Mouse (Mus musculus) thymus, adult 18-20 months (tissue): ENCODE measurements around the gene Gm44965.

Experiments
- DNase-seq, 2 experiments: peaks; one replicate each; pipeline ENCODE4 v3.0.0; 2022; ENCODE audit warnings: mixed read lengths in 2 of 2

Gm44965 gene

DNA sequence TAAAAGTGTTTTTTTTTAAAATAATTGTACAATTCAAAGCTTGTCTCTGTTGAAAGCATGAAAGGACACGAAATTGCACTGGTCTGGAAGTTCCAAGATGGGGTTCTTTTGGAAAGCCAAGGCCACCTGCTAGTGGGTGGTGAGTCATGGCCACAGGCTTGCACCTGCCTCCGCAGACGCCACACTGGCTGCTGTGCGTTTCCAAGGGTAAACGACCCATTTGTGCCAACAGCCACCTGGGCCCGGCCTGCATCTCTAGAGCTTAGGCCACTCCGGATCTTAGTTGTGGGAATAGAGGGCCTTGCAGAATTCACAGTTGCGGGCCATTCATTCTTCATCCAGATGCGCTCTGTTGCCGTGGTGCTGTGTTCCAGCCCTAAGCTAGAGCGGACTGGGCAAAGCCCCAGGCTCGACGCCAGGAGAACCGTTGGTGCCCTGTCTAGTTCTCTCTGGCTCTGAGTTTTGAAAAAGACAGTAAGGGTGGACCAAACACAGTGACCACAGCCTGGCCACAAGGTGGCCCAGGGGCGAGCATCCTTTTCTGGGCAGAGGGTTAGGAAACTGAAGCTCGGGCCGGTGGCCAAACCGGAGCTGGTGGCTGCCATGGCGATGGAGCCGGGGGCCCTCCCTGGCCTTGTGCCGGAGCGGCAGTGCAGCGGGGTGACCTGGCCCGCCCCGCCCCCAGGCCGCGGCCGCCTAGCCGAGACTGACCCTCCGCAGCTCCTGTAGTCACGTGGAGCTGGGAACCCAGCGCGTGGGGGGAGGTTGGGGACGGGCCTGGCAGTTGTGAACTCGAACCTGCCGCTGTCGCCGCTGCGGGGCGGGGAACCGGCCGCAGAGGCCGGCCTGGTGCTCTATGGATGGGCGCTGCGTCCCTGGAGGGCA lies at the start of gene Gm44965, which contains the start of gene Repin1:
Gm44965 (plus strand) TSS at position 784 of the 885 bp plus-strand sequence.
Repin1 (plus strand) TSS at position 726 of the 885 bp plus-strand sequence.
- DNase-seq, result peak; percentile 54 to 63

DNA sequence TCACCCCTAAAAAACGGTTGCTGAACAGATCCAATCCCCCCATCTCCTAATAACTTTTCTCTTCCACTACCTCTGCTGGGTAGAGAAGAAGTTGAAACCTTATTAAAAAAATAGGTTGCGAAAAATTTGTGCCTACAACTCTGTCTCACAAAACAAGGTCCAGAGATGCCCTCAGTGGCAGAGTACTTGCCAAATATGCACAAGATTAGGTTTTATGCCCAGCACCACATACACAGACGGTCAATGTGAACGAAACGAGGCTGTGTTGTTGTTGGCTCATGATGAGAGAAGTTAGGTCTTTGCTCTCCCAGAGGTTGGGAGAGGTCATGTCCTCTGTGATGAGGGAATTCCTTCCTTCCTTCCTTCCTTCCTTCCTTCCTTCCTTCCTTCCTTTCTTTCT lies 48.5 kb upstream of the Gm44965 start:
- DNase-seq, result no peak

DNA sequence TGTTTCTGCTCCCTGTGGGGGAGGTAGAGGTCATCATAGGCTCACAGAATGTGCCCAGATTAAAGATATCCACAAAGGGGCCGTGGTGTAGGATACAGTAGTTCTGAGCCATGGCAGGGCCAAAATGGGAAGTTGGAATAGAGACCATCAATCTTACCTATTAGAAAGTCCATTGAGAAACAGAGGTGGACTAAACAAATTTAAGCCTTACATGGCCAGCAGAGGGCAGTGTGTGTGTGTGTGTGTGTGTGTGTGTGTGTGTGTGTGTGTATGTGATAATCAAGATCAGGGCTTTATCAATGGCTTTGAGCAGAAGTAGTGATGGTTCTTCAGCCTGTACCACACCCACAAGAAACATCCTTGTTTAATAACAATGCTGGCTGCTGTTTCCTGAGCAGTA lies 47.5 kb upstream of the Gm44965 start:
- DNase-seq, result no peak

DNA sequence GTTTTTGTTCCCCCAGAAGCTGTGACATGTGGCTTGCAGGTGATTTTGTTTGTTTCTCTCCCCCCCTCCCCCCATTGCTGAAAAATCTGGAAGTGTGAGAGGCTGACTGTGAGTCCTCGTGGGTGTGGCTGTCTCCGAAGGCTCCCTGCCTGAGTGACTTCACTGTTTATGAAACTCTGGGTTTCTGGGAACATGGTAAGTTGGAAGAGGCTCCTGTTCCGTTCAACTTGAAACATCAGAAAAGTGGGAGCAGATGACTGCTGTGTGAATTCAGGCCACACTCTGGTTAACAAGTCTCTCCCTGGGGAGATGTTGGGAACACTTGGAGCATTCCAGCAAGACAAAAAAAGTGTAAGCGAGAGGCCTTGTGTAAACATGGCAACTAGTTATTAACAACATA lies 46.9 kb upstream of the Gm44965 start:
- no peak for DNase-seq

GRCm38 (mm10) chr6:48548314-48548713 lies 45.4 kb upstream of the Gm44965 start:
- DNase-seq, result no peak

GRCm38 (mm10) chr6:48552918-48553317 lies 40.8 kb upstream of the Gm44965 start:
- DNase-seq, result peak in 1 of 2 experiments; percentile 36

GRCm38 (mm10) chr6:48553819-48554218 lies 39.9 kb upstream of the Gm44965 start:
- DNase-seq, result no peak

- DNase-seq, result peak; percentile 83 to 90
Observed at GRCm38 (mm10) chr6:48554280-48555103, 39.2 kb upstream of the Gm44965 start, which contains the start of gene Lrrc61. TSS of gene Lrrc61 (plus strand) at chr6:48554796.

DNA sequence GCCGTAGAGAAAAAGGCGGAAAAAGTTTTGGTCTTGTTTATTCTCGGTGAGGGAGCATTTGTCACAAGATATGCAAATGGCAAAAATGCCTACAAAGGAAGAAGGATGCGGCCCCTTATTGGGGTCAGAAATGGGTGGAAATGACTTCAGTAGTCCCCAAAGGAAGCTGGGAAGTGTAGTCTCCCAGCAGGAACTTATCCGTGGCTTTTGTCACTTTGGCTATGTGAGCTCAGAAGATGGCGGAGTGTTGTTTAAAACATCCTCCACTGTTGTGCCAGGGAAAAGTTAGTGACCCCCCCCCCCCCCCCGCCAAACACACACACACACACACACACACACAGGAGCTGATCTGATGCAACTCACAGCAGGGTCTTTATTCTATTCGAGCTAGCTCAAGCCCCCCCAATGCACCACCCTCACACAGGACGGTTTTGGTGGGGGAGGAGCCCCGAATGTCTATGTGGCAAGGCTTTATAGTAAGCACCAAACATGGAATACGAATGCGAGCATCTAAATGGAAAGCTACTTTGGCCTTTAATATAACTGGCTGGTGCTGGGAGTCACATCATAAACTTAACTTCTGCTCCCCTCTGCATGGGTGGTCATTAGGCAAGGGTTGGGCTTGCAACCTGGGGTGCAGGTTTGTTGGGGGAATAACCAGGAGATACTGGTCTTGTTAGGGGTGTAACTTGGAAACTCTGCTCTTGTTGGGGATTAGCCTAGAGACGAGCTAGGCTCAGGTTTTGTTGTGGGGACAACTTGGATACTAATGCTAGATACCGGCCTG lies 38.4 kb upstream of the Gm44965 start:
- DNase-seq, result peak in 1 of 2 experiments; percentile 27

GRCm38 (mm10) chr6:48555956-48556355 lies 37.8 kb upstream of the Gm44965 start:
- DNase-seq, result no peak

GRCm38 (mm10) chr6:48565693-48566310 lies 27.9 kb upstream of the Gm44965 start:
- DNase-seq, result no peak

- DNase-seq, result no peak
Observed at GRCm38 (mm10) chr6:48566312-48566711, 27.4 kb upstream of the Gm44965 start.

GRCm38 (mm10) chr6:48568036-48568984 lies 25.4 kb upstream of the Gm44965 start:
- DNase-seq, result no peak

DNA sequence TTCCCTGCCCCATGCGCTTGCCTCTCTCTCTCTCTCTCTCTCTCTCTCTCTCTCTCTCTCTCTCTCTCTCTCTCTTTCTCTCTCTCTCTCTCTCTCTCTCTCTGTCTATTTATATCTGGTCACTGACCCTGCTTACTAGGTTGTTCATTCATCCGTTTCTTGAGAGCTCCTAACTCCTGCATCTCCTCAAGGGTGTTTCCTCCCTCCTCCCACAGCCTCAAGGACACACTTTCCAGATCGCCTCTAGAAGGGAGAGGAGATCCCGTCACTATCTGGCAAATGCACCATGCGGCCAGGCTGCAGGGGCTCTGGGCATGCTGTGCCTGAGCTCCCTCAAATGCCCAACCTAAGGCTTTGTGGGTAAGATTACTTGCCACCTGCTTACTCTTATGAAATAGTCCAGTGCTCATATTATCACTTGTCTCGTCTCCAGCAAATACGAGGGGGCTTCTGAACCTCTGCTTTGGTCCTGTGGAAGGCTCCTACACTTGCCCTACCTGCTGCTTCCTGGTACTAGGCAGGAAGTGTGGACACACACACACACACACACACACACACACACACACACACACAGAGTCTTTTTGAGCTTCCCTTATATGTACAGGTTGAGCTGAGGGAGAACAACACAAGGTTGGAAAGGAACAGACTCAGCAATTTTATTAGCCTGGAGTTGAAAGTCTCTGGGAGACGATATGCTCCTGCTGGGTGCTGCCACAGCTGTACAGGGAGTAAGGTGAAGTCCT lies 24.5 kb upstream of the Gm44965 start:
- no peak for DNase-seq

DNA sequence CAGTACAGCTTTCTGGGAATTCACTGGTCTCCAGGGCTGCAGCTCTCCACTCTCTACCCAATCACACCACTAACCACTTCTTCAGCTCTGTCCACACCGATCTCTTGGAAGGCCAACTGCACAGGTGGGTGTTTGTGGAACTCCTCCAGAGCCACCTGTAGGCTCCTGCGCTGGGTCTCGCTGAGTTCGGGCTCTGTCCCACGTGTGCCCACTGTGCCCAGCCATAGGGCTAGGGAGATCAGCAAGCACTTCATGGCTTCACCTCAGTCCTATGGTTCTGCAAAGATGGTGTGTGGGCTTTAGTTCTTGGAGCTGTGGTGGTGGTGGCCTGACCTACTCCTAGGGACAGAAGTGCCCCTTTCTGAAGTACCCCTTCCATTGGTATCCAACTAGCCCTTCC lies 21.7 kb upstream of the Gm44965 start:
- no peak for DNase-seq

DNA sequence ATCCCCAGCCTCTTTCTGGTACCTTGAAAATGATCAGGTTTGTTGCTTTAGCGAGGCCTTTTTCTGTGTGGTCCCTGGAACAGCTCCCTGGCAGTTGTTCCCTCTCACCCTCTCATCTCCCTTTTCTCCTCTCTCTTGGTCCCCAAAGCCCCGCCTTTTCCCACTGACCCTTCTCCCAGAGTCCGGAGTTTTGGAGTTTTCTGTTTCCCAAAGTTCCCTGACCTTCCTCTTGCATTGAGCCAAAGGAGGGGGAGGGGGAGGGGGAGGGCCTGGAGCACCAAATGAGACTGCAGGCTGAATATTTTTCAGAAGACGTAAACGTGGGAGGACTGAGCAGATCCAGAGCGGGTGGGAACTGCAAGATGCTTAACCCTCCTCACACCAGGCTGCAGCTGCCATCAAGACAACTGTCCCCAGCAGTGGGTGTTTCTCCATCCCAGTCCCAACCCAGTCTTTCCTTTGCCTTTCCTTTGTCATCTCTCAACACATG lies 21.1 kb upstream of the Gm44965 start, which contains the start of gene Rarres2:
Rarres2 (minus strand) TSS at position 218 of the 490 bp plus-strand sequence.
- DNase-seq, result no peak

GRCm38 (mm10) chr6:48573280-48573679 lies 20.5 kb upstream of the Gm44965 start:
- DNase-seq, result no peak

- DNase-seq, result no peak
Observed at GRCm38 (mm10) chr6:48573981-48574380, 19.8 kb upstream of the Gm44965 start.

- DNase-seq, result no peak
Observed at GRCm38 (mm10) chr6:48578736-48579135, 15.0 kb upstream of the Gm44965 start.

GRCm38 (mm10) chr6:48579215-48579648 lies 14.5 kb upstream of the Gm44965 start:
- DNase-seq, result no peak
